Mouse (Mus musculus) lung, postnatal 0 days (tissue): ENCODE results near the gene Trim5.

Experiments
- CTCF ChIP-seq: IDR thresholded peaks from 2 replicates; pipeline ENCODE4 v1.5.1; 2016; ENCODE audit warnings: antibody characterized with exemption, mild to moderate bottlenecking
- EP300 ChIP-seq: IDR thresholded peaks from 2 replicates; pipeline ENCODE4 v1.6.1; 2016; ENCODE audit warnings: antibody characterized with exemption, mild to moderate bottlenecking, control low read depth

DNA sequence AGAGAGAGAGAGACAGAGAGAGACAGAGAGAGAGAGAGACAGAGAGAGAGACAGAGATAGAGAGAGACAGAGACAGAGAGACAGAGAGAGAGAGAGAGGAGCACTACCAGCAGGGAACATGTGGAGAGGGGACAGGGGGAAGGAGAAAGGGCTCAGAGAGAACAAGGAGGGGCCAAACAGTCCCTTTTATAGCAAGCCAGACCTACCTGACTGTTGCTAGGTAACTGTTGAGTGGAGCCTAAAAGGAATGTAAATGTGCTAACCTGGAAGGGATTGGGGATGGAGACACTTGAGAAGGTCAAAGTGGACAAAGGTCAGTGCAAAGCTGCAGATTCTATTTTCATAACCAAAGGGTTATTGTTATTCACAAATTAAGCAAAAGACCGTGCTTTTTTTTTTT lies 44.3 kb downstream of the Trim5 start:
- no peak for TF ChIP-seq CTCF
- no peak for TF ChIP-seq EP300
